Mouse (Mus musculus): ENCODE measurements around the gene Snx33.

- TF ChIP-seq CTCF (IDR thresholded peaks at IDR 0.05) (no peak), EP300 (IDR thresholded peaks at IDR 0.05) (no peak)
These were observed 46.6 kb downstream of the Snx33 start for GRCm38 (mm10) chr9:56881539-56882082.
